Mouse (Mus musculus) cerebellum, adult (tissue): ENCODE results near the gene Ildr2.
A peak's percentile ranks its signal among the peaks of the same experiment; 100 is the strongest.

Source experiments
- ATAC-seq: cut with Nextera tagmentation; 2 replicates; pipeline ENCODE4 v1.9.2; 2017; ENCODE audit warnings: mild to moderate bottlenecking, moderate library complexity, mixed read lengths; ENCODE audit not compliant: insufficient number of reproducible peaks, low FRiP score, low TSS enrichment

Gene Ildr2

DNA sequence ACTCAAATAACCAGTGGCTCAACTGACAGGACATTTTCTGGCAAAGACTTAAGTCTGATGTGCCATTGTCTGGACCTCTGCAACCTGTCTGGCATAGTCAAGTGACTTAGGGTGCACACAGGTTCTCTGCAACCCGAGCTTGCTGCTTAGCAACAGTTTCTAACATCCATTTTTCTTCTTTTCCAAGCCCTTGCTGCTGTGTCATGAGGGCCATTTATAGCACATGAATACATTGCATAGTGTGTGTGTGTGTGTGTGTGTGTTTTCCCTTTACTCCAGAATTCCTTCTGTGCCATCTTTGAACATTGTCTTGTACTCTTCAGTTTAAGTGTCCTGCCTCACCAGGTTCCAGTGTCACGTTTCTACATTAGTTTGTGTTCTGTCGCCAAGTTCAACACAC, 72.5 kb downstream of the Ildr2 start:
- ATAC-seq, result no peak

DNA sequence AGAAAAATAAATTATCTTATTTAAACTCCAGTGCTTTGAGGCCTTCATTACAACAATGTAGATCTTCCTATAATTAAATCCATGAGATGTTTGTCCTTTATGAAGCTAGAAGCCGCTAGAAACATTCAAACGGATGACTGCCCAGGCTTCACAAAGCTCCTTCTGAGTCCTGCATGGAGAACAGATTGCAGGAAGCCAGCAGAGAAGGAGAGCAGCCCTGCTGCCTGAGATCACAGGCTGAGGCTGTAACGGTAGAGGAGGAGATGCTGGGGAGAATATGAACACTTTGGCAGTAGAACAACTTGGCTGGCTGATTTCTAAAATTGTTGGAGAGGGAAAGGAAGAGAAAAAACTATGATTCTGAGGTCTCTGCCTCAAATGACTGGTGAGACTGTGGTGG, 76.8 kb downstream of the Ildr2 start:
- no peak for ATAC-seq

DNA sequence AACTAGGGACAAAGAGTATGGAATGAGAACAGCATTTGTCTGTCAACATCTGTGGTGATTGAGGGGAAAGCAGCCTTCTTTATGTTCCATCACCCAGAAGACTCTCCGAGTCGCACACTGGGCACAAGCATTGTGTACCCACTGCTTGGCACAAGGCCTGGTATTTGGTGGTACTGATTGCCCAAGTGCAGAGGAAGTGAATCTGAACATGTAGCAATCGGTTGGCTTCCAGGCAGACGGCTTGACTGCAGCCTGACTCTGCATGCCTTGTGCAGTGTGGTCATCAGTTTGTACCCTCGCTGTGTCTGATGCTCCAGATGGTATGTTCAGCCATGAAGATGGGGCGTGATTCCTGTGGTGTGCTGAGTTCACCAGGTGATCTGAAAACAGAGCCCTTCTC, 85.2 kb downstream of the Ildr2 start:
- no peak for ATAC-seq

DNA sequence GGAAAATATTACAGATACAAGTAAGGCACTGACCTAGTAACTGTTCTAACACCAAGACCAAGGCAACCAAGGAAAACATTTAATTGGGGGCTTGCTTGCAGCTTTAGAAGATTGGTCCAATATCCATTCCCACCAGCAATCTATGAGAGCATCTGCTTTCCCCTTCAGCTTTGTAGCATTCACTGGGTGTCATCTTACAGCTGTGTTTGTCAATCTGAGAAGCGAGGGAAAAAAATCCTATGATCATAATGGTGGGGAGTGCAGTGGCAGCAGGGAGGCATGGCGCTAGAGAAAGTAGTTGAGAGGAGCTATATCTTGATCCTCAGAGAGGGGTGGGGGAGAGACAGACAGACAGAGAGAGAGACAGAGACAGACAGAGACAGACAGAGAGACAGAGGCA, 88.1 kb downstream of the Ildr2 start:
- no peak for ATAC-seq

DNA sequence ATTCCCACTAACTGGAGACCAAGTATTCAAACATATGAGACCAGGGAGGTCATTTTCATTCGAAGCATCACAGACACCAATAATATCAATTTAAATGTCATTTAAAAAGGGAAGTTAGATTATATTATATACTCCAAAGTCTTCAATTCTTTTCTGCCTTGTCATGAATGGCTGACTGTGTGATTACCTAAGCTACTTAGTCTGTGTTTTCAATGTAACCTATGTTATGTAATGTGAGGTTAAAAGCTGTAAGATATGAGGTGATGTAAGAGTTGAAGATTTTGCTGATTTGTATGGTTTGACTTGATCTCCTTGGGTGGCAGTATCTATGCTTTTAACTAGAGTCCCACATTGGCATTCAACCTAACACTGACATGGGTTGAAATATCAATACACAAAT, 88.6 kb downstream of the Ildr2 start:
- ATAC-seq, result no peak

DNA sequence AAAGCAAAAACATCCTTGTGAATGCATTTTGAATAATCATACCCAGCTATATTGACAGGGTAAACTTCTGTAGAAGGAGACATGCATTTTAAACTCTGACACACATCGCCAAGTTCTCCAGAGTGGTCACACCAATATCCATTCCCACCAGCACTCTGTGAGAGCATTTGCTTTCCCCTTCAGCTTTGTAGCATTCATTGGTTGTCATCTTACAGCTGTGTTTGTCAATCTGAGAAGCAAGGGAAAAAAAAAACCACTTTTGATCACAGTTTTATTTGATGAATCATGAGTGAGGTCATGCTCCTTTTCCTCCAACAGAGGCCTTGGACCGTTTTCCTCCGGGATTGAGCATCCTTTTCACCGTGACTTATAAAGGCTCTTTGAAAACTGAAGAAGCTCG, 89.6 kb downstream of the Ildr2 start:
- ATAC-seq, result no peak

DNA sequence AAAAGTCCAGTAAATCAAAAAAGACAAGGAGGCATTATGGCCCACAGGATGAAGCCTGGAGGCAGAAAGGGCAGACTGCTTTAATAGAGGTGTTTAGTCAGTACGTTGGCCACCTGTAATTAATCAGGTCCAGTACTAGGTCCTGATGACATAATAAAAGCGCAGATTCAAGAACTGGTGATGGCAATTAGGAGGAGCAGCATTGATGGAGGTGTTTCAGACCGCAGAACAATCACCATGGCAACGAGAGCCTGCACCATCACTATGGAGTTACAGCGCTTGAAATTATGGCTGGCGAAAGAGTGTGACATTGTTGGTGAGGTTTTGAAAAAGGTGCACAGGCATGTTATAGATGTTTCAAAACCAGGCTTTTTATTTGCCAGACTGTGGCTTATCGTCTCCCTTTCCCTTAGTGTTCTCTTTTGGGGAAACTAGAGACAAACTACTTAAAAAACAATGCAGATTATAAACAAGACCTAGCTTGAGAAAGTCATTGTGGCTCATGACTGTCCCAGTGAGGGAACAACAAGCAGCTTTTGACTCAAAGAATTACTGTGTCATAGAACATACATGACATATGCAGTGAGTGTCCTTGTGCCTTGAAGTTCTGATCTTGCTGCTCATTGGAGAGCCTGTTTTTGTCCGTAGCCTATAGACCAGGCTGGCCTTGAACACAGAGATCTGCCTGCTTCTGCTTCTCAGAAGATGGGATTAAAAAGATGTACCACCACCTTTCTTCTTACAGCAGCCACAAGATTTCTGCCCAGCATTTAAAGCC, 90.5 kb downstream of the Ildr2 start:
- ATAC-seq, result no peak

DNA sequence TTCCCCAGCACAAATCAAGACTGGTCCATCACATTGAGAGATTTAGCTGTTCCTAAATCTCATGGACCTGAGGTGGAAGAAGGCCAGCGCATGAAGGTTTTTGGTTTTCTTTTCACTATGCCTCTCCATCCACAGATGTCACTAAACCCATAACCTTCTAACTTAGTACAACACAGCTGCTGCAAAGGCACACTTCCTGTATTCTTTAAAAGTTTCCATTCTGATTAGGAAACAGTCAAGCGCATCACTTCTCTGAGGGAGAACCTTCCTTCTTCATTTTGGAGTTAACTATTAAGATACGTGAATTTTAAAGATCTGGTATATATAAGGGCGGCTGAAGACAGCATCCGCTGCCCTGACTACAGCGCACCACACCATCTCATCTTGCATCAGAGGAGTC, 91.7 kb downstream of the Ildr2 start:
- no peak for ATAC-seq

DNA sequence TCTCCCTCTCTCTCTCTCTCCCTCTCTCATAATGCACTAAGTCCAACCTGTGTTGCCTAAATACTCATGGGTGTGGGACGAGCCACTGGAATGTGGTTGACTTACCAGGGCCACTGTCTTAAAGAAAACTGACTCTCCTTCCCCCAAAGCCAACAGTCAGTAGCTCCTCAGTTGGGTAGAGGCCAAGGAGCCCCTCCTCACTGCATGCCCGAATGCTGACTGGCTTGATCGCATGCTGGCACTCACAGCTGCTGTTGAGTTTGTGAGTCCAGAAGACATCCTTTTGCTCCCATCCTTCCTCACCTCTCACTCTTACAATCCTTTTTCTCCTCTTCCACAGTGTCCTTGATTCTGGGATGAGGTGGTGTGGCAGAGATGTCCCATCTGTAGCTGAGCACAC, 93.0 kb downstream of the Ildr2 start:
- ATAC-seq, result no peak

DNA sequence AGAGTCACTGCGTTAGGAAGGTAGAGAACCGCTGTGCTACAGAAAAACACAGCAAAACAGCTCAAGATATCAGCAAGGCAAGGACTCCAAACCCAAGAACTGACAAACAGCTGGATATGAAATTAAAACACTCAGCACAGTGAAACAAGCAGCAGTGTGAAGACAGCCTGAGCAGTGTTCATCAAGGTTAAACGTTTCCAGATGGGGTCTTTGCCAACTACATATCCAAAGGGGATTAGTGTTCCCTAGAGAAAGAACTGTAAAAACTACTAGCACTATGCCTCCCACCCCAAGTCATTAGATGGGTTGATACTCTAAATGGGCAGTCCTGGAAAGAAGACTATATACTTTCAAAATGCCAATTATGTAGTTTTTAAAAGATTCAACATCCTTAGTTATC, 95.4 kb downstream of the Ildr2 start:
- ATAC-seq, result no peak

DNA sequence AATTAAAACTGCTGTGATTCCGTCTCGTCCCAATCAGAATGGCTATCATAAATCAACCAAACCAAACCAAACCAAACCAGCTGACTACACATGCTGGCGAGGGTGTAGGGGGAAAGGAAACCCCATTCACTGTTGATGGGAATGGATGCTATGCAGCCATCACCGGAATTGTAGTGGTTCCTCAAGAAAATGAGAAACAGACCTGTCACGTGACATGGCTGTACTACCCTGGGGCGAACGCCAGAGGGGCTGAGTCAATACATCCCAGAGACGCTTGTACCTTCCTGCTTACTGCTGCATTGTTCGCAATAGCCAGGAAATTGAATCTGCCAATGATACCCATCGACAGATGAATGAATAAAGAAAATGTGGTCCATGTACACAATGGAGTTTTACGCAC, 95.8 kb downstream of the Ildr2 start:
- no peak for ATAC-seq

DNA sequence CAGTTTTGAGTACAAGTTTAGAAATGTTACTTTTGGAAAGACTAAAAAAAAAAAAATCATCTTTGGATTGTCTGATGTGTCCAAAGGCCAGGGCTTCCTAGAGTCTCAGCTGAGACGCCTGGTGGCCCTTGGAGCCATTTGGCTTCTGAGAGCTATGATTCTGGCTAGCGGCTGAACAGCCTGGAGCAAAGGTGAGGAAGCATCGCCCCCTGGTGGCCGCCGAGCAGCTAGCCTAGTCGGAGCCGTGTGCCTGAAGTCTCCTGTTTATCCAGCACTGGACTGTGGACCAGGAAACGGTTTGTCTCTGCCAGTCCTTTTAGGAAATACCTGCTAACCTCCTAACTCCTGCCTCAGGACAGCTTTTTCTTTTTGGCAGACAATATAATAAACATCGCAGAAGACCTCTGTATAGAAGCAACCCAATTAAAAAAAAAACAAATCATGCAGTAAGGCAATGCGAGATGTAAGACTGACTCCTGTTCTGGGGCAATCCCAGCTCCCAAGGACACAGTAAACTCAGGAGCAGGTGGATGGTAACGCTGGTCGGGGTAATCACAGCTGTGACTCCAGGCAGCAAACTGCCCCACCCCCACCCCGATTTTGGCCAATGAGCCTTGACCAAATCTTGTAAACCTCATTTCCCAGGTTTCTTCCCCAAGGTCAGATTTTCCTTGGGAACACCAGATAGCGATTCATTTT, 106.4 kb downstream of the Ildr2 start:
- ATAC-seq, result peak; percentile 99

DNA sequence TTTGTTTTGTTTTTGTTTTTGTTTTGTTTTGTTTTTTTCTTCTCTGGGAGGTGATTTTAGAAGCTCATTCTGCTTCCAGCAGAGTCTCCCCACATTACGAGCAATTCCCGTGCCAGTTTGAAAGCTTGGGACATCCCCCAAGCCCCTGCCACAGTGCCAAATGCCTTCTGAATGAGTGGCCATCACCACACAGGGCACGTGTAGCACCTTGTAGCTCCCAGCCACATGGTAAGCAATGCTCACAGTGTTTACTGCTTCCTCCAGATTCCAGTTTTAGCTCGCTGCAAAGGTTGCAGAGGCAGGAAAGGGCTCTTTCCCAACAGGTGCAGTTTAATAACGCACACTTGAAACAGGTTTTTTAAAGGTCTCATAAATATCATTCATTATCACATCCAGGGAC, 107.0 kb downstream of the Ildr2 start:
- peak; percentile 49; the same call in 1 of the 2 replicates for ATAC-seq

DNA sequence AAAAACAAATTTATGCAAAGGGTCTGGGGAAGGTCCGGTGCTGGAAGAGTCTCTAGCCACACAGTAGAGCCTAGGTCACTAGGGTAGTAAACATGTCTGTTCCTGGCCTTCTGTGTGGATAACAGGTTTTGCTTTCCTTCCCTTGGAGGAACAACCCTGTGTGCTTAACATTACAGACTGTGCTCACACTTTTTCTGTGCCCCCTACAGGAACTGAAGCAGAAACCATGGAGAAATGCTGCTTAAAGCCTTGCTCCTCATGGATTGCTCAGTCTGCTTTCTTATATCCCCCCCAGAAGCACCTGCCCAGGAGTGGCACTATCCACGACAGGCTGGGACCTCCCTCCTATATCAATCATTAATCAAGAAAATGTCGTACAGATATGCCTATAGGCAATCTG, 107.9 kb downstream of the Ildr2 start:
- ATAC-seq, result no peak

DNA sequence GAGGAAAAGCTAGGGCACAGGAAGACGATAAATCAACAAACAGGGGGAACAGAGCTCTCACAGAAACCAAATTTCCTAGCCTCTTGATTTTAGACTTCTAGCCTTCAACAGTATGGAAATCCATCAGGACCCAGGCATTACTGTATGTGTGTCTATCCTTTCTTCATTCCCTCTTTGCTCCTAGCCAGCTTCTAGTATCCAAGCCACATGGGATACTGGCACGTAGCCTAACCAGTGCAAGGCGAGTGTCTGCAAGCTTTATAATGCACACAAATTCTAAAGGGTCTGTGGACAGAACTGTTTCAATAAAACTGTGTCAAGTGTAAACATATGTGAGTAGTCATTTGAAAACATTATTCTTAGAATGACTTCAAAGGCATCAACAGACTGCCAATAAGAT, 108.7 kb downstream of the Ildr2 start:
- no peak for ATAC-seq

DNA sequence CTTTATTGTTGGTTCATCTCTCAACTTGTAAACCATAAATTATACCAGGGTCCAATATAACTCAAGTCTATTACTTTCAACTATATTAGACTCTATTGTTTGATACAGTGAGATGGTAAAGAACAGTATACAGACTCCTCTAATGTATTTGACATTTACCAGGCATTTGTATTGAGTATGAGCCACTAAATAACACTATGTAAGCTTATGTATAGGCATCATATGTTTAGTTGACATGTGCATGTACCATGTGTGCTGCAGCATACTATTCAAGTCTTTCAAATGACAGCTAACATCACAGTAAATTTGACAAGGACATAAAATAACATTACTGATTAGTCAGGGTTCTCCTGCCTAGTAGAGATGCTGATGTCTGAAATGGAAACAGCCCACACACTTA, 109.2 kb downstream of the Ildr2 start:
- ATAC-seq, result no peak
